Mouse (Mus musculus) splenic B cell, adult 2 months (primary cell): ENCODE data around the gene Il4ra.

ENCODE experiments used
- DNase-seq: peaks from one replicate; pipeline ENCODE4 v3.0.0-alpha.2; 2011; ENCODE audit warnings: low read depth, low spot score
- H3K27me3 ChIP-seq: 2 replicates; pipeline ENCODE4 v1.6.1; 2012; ENCODE audit warnings: mild to moderate bottlenecking, low read length, moderate library complexity, mixed read lengths; ENCODE audit not compliant: control insufficient read depth, poor library complexity, insufficient read depth, severe bottlenecking
- H3K36me3 ChIP-seq: 2 replicates; pipeline ENCODE4 v1.6.1; 2012; ENCODE audit warnings: mild to moderate bottlenecking, low read length, moderate library complexity, mixed read lengths; ENCODE audit not compliant: control insufficient read depth, poor library complexity, insufficient read depth, severe bottlenecking

Il4ra gene

DNA sequence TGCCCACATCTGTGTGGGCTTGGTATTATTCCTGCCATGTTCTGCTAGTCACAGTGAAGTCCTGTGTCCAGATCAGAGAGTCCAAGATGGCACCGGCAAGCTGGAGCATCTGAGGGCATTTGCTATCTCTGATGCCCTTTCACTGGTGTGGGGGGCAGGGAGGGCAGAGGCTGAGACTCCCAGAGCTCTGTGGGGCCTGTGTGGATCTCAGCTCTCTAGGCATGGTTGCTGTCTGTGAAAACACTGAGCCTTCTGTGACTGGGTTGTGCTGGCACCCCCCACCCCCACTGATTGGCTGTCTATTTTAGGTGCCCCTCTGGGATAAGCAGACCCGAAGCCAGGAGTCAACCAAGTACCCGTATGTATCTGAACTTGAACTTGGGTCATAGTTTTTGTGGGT lies 22.9 kb downstream of the Il4ra start:
- peaks cover 50% of the 10 kb centered on the region for H3K36me3 ChIP-seq
- no peak for DNase-seq
- no peaks in the 10 kb centered on the region for H3K27me3 ChIP-seq

- peaks cover 40% of the 10 kb centered on the region for H3K36me3 ChIP-seq
- H3K27me3 ChIP-seq: no peaks in the 10 kb centered on the region
- DNase-seq: peak; percentile 56
Measured at GRCm38 (mm10) chr7:125575738-125576540, 24.0 kb downstream of the Il4ra start.

DNA sequence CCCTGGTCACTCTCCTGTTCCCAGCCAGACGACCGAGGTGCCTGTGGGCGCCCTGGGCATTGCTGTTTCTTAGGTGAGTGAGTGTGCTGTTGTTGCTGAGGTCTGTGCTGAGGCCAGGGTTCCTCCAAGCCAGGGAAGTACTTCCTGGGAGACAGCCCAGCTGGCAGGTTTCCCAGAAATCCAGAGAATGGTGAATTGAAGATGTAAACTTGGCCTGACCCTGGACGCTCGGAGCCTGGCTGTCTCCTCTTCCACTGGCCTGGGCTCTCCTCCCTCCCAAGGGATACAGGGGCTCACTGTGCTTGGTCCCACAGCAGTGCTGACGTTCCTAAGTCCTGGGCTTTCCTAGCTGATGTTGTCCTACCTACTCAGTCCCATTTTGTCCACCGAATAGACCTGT lies 25.1 kb downstream of the Il4ra start:
- peaks cover 38% of the 10 kb centered on the region for H3K36me3 ChIP-seq
- no peak for DNase-seq
- H3K27me3 ChIP-seq: no peaks in the 10 kb centered on the region

DNA sequence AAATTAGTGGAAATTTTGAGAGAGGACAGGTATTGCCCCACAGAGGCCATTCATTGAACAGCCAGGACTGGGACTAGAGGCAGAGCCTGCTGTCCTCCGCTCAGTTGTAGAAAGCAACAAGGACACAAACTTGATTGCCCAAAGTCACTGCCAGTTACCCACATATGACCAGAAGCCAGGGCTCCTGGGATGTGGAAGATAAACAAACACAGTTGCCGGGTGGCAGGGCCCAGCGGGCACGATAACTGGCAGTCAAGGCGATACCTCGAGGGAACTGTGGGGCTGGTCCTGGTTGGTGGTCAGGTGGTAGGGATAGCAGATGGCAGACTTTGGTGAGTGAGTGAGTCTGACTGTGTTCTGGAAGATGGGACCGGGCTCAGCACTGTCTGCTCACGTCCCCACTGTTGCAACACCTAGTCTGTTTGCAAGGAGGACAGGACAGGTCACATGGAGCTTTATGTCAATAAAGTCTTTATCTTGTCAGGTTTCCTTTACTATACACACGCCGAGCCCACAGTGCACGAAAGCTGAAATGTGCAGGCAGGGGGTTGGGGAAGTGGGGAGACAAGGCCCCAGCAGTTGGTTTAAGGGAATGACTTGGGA lies 25.7 kb downstream of the Il4ra start:
- no peaks in the 10 kb centered on the region for H3K27me3 ChIP-seq
- no peak for DNase-seq
- H3K36me3 ChIP-seq: peaks cover 34% of the 10 kb centered on the region

- DNase-seq: no peak
- H3K27me3 ChIP-seq: no peaks in the 10 kb centered on the region
- peaks cover 30% of the 10 kb centered on the region for H3K36me3 ChIP-seq
Measured at GRCm38 (mm10) chr7:125578106-125578505, 26.2 kb downstream of the Il4ra start.

DNA sequence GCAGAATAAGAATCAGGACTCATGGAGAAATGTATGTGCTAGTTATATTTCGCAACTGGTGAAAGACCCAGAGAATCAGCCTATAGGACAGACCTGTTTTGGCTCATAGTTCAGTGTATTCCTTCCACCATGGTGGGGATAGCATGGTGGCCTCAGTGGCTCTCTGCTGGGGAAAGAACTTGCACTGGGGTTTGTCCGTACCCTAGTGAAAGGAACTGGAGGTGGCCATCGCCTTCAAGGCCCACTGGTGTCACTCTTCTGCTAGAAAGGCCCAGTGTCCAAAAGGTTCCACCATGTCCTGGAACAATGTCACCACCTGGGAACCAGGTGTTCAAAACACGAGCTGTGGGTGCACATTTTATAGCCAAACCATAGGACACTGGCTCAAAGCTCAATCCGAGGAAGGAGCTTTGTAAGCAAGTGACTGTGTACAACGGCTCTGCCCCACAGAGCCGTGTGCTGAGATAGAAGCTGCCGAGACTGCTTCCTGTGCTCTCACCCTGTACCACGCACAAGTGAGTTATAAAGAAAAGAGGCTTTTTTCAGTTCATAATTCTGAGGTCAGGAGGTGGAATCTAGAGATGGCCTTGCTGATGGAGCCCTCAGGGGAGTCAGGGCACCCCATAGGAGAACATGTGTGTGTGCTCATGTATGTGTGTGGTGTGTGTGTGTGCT lies 27.8 kb downstream of the Il4ra start:
- DNase-seq: peak; percentile 64
- Histone ChIP-seq H3K27me3 (no peaks in the 10 kb centered on the region), H3K36me3 (peaks cover 15% of the 10 kb centered on the region)

DNA sequence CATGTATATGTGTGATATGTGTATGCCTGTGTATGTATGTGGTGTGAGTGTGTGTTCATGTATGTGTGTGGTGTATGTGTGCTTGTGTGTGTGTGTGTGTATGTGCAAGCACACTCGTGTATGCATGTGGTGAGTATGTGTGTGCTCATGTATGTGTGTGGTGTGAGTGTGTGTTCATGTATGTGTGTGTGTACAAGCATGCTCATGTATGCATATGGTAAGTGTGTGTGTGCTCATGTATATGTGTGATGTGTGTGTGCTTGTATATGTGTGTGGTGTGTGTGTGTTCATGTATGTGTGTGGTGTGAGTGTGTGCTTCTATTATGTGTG lies 28.3 kb downstream of the Il4ra start:
- H3K36me3 ChIP-seq: peaks cover 14% of the 10 kb centered on the region
- no peak for DNase-seq
- H3K27me3 ChIP-seq: no peaks in the 10 kb centered on the region

- Histone ChIP-seq H3K36me3 (peaks cover 12% of the 10 kb centered on the region), H3K27me3 (no peaks in the 10 kb centered on the region)
- DNase-seq: no peak
Measured at GRCm38 (mm10) chr7:125580625-125581316, 28.9 kb downstream of the Il4ra start.

DNA sequence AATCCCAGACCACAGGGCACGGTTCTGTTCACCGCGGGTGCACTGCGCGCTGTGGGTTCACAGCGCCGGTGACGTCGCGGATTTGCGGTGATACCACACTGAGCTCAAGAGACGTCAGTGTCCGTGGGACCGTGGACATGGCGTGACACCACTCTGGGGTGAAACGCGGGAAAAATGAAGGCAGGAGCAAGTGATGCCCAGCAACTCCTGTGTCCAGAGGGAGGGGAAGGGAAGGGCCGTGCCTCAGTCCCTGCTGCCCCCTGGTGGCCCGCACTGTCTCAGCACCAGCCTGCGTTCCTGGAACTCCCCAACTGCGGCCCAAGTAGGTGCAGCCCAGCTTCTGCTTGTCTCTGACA lies 29.4 kb downstream of the Il4ra start:
- H3K36me3 ChIP-seq: peaks cover 7% of the 10 kb centered on the region
- no peaks in the 10 kb centered on the region for H3K27me3 ChIP-seq
- DNase-seq: peak; percentile 92

- peak; percentile 67 for DNase-seq
- Histone ChIP-seq H3K27me3 (no peaks in the 10 kb centered on the region), H3K36me3 (no peaks in the 10 kb centered on the region)
Measured at GRCm38 (mm10) chr7:125583325-125584004, 31.5 kb downstream of the Il4ra start.

- H3K36me3 ChIP-seq: no peaks in the 10 kb centered on the region
- no peak for DNase-seq
Measured at GRCm38 (mm10) chr7:125584005-125584369, 32.1 kb downstream of the Il4ra start.

DNA sequence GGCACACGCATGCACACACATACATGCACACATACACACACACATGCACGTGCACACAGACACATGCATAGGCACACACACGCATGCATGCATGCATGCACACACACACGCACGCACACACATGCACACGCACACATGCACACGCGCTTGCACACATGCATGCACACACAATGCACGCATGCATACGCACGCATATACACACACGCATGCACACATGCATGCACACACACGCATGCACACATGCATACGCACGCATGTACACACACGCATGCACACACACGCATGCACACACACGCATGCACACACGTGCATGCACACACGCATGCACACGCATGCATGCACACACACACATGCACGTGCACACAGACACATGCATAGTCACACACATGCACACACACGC lies 34.4 kb downstream of the Il4ra start:
- H3K27me3 ChIP-seq: no peaks in the 10 kb centered on the region
- no peak for DNase-seq

More at GRCm38 (mm10) chr7:125584005-125584369, 32.1 kb downstream of the Il4ra start:
- H3K27me3 ChIP-seq: no peaks in the 10 kb centered on the region

DNA sequence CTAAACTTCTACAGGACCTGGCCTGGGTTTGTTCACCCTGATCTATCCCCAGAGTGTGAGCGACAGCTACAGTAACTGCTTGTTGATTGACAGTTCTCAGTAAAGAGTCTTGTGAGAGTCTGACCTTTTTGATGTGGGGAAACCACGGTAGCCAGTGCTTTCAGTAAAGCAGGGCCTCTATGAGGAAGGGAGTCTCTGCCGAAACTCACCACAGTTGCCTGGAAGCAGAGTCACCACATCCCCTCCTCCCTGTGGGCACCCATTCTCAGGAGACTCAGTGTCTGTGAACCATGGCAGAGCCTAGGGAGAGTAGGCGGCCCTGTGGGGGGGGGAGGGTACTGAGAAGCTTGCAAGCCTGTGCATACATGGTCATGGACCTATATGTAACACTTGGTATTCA lies 36.8 kb downstream of the Il4ra start:
- no peaks in the 10 kb centered on the region for H3K36me3 ChIP-seq
- peak; percentile 81 for DNase-seq
- H3K27me3 ChIP-seq: no peaks in the 10 kb centered on the region

More for the DNA sequence above, 34.4 kb downstream of the Il4ra start:
- no peaks in the 10 kb centered on the region for H3K36me3 ChIP-seq

DNA sequence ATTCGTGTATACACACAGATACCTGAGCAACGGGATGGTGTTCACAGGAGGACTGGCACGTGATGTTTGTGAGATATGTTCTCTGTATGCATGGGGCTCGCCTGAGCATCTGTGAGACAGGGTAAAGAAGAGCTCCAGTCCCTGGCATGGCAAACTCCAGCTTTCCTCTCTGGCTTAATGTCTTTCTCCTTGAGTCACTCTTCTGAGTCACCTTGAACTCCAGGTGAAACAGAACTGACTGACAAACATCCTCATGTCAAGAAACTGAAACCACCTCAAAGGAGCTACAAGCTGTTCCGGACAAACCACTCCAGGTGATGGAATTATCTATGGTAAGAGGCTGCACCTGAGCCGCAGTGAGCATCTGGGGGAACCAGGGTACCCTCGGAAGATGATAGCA lies 38.0 kb downstream of the Il4ra start:
- no peaks in the 10 kb centered on the region for H3K27me3 ChIP-seq
- DNase-seq: no peak

More for the DNA sequence above, 38.0 kb downstream of the Il4ra start:
- H3K36me3 ChIP-seq: no peaks in the 10 kb centered on the region
